Mouse (Mus musculus) cerebellum, postnatal 36 days (tissue): Measurements from ENCODE around the gene Tmem82.
A peak's percentile ranks its signal among the peaks of the same experiment; 100 is the strongest.

Experiments used
- DNase-seq, 2 experiments: peaks; one replicate each; pipeline ENCODE4 v3.0.0; 2021 to 2022; ENCODE audit warnings: mixed read lengths in 2 of 2

Tmem82 gene

DNA sequence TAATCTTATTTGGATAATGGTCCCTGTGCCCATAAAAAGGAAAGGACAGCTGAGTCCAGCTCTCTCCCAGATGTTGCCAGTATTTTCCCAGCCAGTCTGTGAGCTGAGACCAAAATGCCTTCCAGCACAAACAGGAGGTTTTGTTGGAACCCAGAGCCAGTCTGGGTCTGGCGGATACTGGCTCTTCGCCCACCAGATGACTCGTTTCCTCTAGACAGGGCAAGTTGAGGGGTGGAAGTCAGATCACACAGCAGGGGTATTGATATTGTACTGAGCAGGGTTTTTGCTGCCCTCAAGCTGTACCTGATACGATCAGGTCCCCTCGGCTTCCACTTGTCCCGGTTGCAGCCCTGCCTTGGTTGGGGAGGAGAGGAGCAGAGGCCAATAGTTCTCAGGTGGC lies 8.9 kb downstream of the Tmem82 start:
- DNase-seq: no peak

DNA sequence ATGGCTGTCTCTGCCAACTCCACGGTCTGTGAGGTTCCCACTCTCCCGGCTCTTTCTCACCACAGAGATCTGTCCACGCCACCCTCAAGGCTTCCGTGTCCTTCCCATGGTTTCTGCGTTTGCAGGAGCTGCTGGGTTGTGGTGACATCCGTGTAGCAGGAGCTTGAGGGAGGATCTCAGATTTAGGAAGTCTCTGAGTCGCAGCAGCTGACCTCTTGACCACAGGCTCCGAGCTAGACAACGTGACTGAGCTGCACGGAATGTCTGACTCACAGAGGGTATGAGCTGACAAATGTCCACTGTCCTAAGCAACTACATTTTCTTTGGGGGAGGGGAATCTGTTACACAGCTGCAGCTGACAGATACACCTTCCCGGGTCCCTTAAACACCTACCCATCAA lies 12.6 kb downstream of the Tmem82 start, which contains the start of gene Fblim1:
Gene Fblim1, minus strand, starts transcription at position 236 of the 400 bp plus-strand sequence.
- no peak for DNase-seq

DNA sequence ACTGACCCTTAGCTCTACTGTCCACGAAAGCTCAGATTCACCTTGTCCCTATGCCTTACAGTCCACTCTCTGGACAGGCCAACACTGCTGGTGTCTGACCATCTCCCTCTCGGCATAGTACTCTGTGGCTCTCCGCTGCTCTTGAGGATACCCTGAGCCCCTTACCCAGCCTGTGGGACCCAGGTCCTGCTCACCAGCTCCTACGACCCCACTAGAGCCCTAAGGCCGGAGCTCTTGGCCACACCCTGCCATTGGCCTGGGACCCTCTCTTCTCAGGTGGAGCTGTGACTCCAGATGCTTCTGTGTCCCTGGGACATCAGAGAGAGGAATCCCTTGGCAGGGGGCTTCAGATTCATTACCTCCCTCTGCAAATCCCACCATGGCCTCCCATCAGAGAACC lies 13.0 kb downstream of the Tmem82 start:
- no peak for DNase-seq

DNA sequence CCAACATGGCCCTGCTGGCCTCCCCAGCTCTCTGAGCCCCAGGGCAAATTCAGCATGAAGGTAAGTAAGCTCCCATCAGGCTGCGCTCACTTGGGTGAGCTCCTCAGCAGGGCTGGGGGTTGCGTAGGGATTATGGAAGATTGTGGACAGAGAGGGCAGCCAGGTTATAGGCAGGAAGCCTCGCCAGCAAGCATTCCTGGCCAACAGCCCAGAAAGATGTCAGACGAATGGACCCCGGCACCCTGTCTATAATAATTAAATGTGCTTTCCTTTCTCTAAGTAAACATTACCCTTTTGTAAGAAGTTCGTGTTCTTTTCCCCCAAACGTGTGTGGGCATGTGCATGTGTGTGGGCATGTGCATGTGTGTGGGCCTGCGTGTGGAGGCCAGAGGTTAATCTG lies 13.9 kb downstream of the Tmem82 start:
- no peak for DNase-seq

DNA sequence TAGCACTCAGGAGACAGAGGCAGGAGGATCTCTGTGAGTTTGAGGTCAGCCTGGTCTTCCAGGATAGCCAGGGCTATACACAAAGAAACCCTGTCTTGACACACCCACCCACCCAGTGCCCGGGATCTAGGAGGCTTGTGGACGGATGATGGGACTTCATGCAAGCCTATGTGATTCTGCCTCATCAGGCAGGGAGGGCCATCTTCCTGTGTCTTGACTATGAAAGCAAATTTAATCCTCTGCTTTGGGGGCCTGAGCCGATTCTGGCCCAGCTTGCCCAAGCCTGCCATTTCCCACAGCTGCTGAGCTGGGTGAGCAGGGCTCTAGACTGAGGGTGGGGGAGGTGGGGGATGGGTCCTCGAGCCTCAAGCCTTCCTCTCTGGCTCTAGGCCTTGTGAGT lies 14.5 kb downstream of the Tmem82 start:
- no peak for DNase-seq

DNA sequence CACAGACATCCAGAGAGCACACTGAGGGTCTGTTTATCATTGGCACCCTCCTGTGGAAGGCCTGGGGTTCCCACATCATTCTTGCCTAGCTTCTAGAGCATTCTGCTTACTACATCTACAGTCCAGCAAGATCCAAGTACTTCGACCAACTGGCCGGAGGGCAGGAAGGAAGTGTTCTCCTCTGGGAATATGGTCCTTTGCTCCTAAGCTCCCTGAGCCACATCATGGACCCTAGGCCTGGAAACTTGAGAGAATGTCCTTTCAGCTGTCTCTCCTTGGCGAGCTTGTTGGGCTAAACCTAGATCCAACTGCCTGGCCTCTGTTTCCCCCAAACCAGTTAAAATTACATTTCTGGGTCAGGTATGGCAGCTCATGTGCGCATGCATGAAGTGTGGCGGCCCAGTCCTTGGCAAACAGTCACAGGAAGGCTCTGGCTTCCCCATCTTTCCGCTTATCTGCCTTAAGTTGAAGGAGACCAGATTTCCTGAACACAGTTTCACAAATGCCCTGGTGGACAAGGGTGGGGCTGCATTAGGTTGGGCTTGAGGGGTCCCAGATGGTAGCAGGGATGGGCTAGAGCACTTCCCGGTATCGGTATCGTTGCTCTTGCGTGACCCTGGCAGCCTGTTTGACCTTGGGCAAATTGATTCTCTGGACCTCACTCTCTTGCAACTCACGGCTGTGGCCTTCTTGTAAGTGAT lies 15.8 kb downstream of the Tmem82 start:
- no peak for DNase-seq

DNA sequence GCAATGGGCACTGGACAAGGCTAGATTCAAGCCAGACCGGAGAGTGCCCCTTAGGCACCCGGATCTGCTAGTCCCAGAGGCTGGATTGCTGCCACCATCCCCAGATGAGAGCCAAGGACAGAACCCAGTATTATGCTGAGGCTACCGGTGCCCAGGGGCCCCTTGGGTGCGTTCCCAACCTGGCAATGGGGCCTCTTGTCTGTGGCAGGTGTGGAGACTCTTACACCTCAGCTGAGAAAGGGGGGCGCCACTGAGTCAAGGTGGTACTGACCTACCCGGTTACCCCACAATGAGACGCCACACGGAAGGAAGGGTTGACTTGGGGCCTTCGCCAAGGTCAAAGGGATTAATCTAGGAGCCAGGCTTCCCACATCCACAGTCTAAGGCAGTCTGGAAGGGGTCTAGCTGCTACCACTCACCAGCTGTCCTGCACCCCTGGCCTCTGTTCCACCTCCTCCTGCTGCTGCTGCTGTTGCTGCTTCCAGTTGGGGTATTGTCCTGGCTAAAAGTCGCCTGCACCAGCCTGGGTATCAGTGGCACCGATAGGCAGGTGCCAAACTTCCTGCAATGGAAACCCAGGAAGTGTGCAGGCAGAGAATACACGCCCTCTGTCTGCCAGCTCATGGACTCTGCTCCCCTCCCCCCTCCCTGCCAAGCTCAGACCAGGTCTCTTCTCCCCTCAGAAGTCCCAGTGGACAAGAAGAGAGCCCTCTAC lies 17.1 kb downstream of the Tmem82 start:
- DNase-seq: no peak

DNA sequence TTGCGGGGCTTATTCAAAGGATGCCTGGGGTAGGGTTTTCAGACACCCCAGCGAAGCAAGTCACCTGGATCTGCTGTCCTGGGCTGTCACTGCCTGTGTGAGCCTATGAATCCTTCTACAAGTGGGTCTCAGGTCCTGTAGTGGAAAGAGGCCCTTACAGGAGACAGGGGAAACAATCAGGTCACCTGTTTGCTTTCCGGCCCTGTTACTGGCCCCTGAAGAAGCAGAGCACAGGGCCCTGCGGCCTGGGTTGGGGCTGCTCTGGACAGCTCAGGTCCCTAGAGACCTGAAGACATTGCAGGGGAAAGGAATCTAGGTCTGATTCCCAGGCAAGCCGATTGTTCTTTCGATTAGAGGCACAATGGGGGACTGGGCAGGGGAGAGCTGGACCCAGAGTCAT lies 18.1 kb downstream of the Tmem82 start:
- DNase-seq: no peak

DNA sequence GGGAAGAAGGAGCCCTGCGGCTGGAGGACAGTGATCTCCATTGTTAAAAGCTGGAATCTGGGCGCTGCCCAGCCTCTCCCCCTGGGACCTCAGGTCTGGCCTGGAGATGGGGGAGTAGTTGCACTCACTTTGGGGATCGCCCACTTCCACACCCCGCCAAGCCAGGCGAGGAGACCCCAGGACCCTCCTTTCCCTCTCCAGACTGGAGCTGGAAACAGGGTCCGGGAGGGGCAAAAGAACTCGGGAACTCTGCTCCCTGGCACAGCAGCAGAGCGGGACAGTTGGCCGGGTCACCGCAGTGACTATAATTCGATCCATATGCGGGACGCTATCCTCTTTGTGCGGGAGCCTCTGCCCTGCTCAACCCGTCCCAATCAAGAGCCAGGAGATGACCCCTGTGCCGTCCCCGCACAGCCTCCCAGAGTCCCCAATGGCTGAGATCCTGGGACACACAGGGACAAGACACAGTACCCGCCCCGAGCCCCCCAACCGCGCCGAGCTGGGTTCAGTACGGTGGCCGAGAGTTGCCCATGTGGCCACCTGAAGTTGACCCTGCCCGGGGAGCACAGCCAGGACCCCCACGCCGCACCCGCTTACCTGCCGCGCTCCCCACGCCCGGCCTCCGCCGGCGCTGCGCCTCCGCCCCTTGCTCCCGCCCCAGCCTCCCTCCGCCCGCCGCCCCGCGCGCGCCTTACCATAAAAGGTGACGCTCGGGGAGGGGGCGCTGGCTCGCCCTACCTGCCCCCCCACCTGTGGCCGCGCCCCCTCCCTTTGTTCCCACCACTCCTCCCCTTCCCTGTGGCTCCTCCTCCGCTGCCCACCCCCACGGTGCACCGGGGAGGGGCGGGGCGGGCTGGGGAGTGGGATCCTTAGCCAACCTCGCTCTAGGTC lies 18.9 kb downstream of the Tmem82 start:
- peak in 1 of 2 experiments; percentile 18 for DNase-seq

DNA sequence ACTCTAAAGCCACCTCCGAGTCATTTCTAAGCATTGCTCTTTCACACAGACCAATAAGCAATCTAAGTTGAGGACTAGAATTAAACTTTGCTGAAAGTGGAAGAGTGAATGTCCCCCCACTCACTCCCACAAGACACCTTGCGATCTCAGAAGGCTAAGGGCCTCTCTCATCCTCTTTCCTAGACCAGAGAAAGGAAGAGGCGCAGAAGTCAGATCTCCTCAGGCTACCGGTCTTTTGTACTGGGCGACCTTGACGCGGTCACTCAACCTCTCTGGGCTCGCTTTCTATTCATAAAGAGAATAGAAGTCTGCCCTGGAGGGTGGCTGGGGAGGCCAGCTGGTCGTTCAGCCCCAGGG lies 19.6 kb downstream of the Tmem82 start:
- DNase-seq: no peak

DNA sequence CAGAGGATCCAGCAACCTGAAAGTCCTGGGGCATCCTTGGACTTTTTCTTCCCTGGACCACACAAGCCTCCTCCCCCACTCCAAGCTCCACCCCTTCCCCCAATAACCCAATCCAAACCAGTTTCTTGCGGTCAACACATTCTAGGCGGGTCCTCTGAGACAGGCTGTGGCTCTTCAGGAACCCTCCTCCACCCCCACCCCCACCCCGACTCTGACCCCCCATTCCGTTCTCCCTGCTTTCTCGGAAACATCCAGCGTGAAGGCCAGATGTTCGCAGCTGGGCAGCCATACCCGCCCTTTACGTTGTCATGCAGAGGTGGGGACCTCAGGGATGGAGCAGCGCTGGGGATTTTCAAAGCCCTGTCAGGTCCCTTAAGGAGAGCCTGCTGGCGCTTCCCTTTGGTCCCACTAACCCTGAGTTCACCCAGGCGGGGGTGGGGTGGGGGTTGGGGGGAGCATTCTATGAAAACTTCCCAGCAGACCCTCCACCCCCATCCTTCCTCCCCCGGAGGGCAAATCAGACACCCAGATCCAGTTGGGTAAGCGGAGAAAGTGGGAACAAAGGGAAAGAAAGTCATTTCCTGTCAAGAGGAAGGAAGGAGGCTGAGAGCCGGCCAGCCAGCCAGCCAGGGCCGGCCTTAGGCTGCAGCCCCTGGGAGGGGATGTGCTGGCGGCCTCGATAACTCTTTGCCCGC lies 20.1 kb downstream of the Tmem82 start:
- DNase-seq: no peak

DNA sequence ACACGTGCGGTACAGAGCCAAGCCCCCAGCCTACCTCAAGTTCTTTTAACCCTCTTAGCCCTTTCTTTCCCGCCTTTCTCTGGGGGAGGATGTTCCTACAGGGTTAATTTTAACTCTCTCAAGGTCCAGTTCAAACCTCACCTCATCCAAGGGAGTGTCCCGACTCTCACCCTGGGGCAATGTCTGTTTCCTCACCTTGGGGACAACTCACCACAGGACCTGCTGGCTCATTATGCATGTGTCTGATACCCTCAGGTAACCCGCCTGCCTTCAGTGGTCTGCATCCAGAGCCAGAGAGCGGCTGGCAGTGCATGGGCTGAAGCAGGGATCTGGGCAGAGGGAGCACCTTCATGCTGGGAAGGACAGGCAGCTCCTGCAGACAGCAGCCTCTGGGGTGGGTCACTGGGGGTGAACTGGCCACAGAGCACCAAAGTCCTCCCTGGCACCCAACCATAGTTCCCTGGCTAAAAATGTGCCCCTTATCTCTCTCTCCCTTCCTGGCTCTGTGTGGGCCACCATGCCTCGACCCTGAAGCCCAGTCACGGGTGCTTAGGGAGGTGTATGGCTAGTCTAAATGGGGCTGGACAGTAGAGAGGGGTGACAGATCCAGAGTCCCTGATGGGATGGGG lies 21.6 kb downstream of the Tmem82 start:
- DNase-seq: no peak

DNA sequence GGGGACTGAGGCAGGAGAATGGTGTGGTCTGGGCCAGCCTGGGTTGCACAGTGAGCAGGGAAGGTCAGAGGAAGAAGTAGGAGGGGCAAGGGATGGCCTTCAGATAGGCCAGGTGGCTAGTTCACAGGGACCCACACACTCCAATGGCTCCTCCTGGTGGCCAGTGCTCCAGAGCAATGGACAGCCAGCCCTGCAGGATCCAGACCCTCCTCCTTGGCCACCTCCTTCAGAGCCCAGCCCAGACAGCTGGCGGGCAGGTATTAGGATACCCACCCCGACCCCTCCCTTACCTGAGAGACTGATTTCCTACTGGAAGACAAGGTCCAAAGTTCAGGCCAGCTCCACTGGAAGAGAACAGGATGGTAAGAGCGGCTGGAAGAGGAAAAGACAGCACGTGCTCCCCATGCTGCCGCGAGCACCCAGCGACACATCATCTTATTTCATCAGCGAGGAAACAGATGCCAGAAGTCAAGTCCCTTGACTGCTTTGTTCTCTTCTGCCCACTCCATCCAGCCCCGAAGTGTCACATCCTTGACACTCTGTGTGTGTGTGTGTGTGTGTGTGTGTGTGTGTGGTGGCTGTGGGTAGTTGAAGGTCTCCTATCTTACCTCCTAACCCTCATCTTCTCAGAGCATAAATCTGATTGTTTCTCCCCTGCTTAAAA lies 22.7 kb downstream of the Tmem82 start:
- no peak for DNase-seq

DNA sequence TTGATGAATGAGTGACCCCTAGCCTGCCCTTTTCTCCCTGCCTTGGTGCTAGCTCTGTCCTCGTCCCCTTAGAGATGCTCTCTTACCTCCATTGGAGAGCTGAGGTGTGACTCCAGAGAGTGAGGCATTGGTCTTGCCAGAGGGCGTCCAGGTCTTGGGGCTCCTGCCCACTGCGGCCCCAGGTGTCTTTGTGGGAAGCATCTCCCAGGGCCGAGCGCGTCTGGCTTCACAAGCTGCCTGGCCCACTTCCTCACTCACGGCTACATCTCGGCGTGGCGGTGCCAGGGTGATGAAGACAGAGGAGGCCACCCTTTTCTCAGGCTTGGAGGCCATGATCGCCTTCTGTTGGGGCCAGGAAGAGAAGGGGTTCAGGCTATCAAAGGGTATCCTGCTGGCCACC lies 23.3 kb downstream of the Tmem82 start:
- DNase-seq: no peak

DNA sequence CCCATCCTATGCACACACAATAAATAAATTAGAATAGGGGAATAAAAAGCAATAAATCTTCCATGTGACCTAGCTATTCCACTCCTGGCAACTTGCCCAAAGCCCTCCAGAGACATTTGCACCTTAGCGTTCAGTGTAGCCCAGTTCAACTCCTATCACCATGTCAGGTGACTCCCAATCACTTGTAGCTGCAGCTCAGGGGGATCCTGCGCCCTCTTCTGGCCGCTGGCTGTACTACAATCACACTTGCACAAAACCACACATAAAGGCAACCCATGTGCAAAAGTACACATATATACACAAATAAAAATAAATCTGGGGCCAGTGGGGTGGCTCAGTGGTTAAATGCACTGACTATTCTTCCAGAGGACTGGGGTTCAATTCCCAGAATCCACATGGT lies 26.9 kb downstream of the Tmem82 start:
- peak in 1 of 2 experiments; percentile 15 for DNase-seq

DNA sequence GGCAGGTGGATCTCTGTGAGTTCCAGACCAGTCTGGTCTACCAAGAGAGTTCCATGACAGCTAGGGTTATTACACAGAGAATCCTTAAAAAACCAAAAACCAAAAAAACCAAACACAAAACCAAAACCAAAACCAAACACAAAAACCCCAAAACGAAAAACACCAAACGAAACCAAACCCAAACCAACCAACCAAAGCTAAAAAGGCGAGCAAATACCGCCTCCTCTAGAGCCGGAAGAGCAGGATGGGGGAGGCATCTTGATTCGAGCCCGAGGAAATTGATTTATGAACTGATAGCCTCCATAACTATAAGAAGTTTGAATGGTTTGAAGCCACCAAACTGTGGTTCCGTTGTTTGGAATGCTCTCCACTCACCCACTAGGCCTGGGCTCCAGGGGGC lies 34.5 kb downstream of the Tmem82 start:
- DNase-seq: no peak

DNA sequence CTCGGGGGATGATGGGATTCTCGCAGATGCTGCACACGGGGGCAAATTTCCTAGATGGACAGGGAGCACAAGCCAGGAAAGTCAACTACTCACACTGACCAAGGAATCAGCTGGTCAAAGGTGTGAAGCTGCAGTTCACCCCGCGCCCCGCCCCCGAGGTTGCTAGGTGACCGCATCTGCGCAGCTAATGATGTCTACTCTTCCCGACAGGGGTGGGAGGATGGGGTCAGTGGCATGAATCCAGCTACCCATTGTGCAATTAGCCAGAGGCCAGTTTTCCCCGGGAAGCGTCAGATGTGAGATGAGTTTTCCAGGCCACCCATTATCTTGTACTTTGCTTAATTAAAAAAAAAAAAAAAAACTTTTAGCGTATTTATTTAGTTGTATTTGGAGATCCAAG lies 37.4 kb downstream of the Tmem82 start:
- DNase-seq: no peak

DNA sequence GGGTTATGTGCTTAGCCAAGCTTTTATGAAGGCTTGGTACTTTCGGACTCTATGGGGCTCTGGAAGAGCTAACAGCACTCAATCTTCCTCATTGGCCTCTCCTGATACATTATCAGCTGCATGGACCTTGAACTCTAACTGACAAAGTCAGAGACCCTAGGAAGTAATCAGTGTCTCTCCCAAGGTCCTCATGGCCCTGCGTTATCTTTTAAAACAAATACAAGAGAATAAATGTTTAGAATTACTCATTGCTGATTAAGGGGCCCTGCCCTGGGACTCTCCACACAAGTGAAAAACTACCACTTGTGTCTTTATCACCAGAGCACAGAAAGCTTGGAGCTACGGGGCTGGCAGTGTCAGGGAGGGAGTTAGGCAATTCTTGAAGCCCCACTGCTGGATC lies 39.6 kb downstream of the Tmem82 start:
- DNase-seq: no peak

DNA sequence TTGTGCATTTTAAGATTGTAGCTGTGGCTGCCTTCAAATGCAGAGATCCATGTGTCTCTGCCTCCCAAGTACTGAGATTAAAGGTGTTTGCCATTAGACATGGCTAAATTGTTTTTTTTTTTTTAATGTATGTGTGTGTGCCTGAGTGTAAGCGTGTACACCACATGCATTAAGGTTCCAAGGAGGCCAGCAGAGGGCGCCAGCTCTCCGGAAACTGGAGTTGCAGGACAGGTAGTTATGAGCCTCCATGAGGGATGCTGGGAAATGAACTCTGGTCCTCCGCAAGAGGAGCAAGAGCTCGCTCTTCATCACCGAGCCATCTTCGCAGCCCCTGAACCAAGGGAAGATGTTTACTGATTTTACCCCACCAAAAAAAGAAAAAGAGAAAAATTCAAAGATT lies 41.6 kb downstream of the Tmem82 start:
- no peak for DNase-seq

DNA sequence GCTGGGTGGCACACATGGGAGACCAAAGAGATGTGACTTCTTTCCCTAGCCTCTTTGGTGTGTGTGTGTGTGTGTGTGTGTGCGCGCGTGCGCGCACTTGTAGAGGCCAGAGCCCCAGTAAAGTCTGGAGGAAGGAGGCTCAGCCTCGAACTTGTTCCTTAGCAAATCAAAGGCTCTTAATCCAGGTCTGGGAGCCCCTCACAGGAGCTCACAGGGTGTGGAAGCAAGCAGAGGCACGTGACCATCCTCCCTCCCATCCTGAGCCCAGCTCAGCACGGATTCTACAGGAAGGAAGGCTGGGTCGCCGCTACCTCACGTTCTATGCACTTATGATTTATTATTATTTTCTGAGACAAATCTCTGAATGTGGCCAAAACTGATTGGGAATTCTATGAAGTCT lies 42.0 kb downstream of the Tmem82 start:
- DNase-seq: no peak

DNA sequence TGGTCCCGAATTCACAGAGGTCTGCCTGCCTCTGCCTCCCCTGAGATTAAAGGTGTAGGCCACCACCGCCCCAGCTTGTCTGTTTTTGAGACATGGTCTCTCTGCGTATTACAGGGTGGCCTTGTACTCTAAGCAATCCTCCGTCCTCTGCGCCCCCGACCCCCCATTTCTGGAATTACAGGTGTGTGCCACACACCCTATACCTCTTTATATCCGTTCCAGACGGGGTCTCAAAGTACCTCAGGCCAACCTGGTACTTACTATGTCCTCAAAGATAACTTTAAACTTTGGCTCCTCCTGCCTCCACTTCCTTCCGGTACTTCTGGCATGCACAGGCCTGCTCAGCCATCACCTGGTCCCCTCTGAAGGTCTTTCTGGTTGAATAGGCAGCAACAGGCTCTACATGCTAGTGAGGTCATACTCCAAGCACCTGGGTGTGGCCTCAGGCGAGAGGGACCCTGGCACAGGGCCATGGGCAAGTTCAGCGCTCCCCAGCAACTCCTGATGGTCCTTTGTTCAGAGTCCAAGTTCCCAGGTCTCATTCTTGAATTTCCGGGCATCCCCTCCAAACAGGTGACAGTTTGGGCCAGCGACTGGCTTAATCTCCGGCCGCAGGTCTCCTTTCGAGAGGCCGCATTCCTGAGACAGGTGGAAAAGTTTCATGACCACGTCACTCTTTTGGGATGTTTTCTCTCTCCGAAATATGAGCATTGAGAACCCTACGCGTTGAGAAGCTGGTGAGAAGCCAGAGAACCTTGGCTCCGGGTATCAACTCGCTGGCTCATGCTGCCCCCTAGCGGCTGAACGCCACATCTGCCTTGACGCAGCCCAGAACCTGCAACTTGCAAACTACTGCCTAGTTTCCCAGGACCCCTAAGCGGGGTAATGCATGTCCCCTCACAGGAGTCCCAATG lies 43.4 kb downstream of the Tmem82 start:
- DNase-seq: peak; percentile 83 to 85
